Mouse (Mus musculus): ENCODE data around the gene Th. TPM values are rescaled to one million over a fixed set of nuclear protein-coding genes. Genes with fewer than 3 reads are reported as not detected.

The Th gene
- total RNA-seq, 2 experiments from 2014 or later: 0.27 to 0.28 TPM

GRCm38 (mm10) chr7:142901774-142902173 is 29.2 kb downstream of the Th start:
- DNase-seq: no peak

DNA sequence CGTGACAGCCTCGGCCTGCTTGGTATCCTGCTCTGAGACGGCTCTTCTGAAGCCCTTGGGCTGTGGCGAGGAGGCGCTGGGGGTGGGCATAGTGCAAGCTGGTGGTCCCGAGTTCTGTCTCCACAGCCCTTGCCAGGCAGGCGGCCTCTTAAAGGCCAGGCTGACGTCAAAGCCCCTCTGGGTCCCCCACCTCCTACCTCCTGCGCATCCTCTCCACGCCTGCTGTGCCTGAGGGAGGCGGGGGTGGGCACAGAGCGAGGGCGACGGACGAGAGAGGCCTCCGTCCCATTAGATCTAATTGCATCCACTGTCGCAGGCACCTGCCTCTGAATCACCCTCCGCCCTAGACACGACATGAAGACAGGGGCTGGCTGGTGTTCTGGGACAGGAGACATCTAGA is 31.1 kb downstream of the Th start:
- DNase-seq: no peak

DNA sequence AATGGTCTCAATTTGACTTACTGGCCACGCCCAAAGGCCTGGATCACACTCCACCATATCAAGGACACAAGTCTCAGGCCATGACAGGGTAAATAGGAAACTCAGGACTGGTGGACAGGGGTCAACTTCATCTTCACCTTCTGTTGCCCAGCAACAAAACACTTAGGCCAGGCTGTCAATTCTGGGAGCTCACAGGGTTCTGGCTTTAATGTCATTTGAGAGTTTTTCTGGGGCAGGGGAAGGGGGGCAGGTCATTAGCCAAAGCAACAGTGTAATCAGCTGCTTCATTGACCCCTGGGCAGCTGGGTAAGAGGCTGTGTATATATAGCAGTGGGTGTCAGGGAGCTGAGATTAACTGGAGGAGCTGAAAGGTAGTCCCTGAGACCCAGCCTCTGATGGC is 33.5 kb downstream of the Th start:
- no peak for DNase-seq

DNA sequence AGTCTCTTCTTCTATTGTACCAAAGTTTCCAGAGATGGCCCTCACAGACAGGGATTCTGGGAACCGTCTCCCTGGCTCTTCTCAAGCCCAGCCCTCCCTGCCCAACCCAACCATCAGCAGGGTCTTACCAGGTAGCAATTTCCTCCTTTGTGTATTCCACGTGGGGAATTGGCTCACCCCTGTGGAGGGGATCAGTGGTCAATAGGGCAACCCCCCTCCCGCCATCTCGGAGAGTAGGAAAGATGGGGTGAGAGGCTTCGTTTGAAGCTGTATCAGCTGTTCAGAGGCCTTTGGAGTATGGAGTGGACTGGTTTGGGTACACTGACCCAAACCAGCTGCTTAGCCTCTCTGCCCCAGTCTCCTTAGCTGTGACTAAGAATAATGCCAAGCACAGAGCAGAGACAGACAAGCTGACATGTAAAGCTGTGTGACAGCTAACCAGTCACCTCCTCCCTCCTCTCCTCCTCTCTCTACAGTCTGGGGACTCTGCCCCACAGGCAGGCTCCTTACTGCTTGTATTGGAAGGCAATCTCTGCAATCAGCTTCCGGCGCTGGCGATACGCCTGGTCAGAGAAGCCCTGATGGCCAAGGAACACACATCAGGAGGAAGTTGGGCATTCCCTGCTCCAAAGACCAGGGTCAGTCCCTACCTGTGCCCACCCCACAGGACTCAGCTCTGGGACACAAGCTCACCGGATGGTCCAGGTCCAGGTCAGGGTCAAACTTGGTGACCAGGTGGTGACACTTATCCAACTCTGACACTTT is 34.8 kb downstream of the Th start:
- no peak for DNase-seq

DNA sequence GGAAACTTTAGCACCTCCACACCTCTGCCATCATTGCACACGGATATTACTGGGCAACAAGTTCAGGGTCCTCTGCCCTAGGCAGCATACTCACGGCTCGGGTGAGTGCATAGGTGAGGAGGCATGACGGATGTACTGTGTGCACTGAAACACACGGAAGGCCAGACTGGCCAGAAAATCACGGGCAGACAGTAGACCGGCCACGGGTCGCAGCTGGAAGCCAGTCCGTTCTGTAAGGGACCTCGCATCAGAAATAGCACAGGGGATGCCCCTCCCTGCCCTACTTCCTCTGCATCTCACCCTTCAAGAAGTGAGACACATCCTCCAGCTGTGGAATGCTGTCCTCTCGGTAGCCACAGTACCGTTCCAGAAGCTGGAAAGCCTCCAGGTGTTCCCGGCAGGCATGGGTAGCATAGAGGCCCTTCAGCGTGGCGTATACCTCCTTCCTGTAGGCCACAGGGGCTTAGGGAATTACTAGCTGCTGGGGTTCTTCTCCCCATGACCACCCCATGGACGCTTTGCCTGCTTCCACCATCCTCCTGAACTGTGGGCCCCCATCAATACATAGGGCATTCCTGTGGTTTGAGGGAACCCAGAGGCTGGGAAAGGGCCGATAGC is 35.6 kb downstream of the Th start:
- DNase-seq: no peak

DNA sequence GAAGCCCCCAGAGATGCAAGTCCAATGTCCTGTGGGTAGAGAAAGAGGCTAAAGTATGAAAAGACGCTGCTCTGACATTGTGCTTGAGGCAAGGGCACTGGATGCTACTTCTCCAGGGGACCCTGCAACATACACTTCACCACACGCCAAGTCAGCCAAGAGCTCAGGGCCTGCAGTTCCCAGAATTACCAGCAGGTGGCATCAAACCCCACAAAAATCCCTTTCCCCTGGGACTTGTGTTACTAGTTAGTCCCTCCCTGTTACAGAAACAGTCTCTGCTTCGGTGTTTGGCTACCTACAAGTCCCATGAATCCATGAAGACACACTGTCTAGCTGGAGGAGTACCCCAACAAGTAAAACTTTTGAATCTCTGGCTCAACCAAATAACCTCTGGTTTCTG is 36.3 kb downstream of the Th start:
- DNase-seq: peak; percentile 79

GRCm38 (mm10) chr7:142893721-142894639 is 36.9 kb downstream of the Th start:
- DNase-seq: no peak

DNA sequence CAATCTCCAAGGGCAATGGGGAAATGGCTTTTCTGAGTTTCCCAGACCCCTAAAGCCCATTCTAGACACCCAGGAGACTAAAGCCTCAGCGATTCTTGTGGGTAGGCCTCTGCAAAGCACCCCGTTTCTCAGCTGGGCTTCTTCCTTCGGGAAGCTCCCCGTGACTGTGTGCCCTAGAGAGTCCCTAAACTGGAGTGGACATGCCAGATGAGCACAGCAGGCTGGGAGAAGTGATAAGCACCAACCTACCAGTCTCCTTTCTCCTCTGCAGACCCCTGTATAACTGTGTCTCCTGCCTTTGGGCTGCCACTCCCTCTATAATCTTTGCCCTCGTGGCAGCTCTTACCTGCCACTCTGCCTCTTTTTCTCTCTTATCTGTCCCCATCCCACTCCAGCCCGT is 37.6 kb downstream of the Th start:
- no peak for DNase-seq

DNA sequence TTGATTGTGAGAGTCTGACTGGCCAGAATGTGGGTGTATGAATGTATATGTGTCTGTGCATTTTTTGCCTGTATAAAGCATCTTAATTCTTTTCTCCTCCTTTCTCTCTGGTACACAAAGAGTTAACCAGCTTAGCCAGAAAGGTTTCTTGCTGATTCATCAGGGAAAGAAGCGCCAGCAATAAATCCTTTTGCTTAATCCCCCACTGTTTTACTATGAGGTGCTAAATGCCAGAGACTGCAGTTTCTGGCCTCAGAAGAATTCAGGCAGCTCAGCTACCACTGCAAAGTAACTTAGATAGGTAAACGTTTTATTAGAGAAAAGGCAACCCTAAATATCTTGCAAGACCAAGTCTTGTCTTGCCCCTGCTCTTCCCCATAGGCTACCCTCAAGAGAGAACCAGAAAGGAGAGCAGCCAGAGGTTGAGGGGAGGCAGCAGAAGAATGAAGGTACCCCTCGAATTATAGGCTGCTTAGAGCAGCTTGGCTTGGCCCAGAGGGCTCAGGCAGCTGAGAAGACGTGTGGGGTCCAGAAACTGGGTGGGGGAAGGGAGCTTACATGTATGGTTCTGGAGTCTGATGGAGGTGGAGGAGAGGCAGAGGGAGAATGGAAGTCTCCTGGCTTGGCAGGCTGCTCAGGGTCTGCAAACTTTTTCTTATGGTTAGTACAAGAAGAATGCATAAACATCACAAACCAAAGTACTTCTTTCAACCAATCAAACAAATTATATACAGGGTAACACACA is 61.3 kb downstream of the Th start:
- no peak for DNase-seq

DNA sequence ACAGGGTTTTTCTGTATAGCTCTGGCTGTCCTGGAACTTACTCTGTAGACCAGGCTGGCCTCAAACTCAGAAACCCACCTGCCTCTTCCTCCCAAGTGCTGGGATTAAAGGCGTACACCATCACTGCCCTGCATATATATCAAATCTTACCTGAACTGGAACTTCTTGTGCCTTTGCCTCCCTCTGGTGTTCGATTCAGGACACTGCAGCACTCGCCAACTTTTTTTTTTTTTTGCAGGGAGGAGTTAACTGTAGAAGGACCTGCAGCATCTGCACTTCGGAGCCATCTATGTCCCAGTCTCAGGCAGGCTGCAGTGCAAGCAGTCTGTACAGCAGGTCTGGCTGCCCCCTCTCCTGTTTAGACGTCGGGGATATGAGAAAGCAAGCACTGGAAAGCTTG is 80.2 kb downstream of the Th start:
- DNase-seq: peak; percentile 9

Other genes starting within 250 kb of the Th start
- not detected for gene Ins2, start 187.7 kb downstream of the Th start, total RNA-seq (2021)
- gene Ascl2, start 38.1 kb upstream of the Th start, total RNA-seq (2021): not detected
- gene Tspan32, start 73.9 kb upstream of the Th start, total RNA-seq (2021): under 1 TPM; 0.16 to 0.90 TPM
- gene Cd81, start 121.6 kb upstream of the Th start, total RNA-seq (2021): 100 to 1,000 TPM; 236 to 268 TPM
- 10 to 100 TPM; 14.3 to 16.9 TPM for gene Tssc4, start 138.1 kb upstream of the Th start, total RNA-seq (2021)
- 1 to 10 TPM; 1.2 to 2.8 TPM for gene Trpm5, start 163.5 kb upstream of the Th start, total RNA-seq (2021)
- gene Kcnq1, start 175.2 kb upstream of the Th start, total RNA-seq (2021): 1 to 10 TPM; 1.6 to 1.9 TPM

Data from gastrocnemius, postnatal 10 days (tissue).